Mouse (Mus musculus): ENCODE results near the gene Tesc. TPM values are rescaled to one million over a fixed set of nuclear protein-coding genes. Genes with fewer than 3 reads are reported as not detected.
A peak's percentile ranks its signal among the peaks of the same experiment; 100 is the strongest.

Gene Tesc
- total and polyA plus RNA-seq, 3 experiments = not detected

- Histone ChIP-seq H3K4me1 (ENCODE audit: insufficient read depth, low read depth, low read length) (no peaks in the 10 kb centered on the region; the same call in 1 of the 2 replicates), H3K9me3 (replicated peaks) (peaks cover 56% of the 10 kb centered on the region), H3K4me3 (ENCODE audit: low read depth, low read length) (no peak overlapping the region), H3K27me3 (ENCODE audit: insufficient read depth, low read length) (no peaks in the 10 kb centered on the region; the same call in 1 of the 2 replicates), H3K36me3 (replicated peaks) (no peaks in the 10 kb centered on the region)
- TF ChIP-seq GATA2 (IDR thresholded peaks at IDR 0.05; ENCODE audit: borderline replicate concordance, low read depth, low read length) (no peak), GATA1 (IDR thresholded peaks at IDR 0.05; ENCODE audit: borderline replicate concordance, low read length) (no peak), POLR2AphosphoS5 (IDR thresholded peaks at IDR 0.05; ENCODE audit: insufficient replicate concordance, low read depth, low read length) (no peak), TAL1 (conservative IDR thresholded peaks at IDR 0.05; ENCODE audit: low read depth, low read length) (no peak), CTCF (IDR thresholded peaks at IDR 0.05; ENCODE audit: low read depth, low read length) (no peak)
- no peak for DNase-seq (ENCODE audit: low spot score)
- no peak for ATAC-seq (ENCODE audit: extremely low read depth, insufficient number of reproducible peaks, low FRiP score, poor library complexity, severe bottlenecking)
Measured at GRCm38 (mm10) chr5:118027101-118027697, 344 bp upstream of the Tesc start.

GRCm38 (mm10) chr5:118028191-118029034 lies 870 bp downstream of the Tesc start:
- Histone ChIP-seq H3K4me1 (ENCODE audit: insufficient read depth, low read depth, low read length) (no peaks in the 10 kb centered on the region; the same call in 1 of the 2 replicates), H3K27me3 (ENCODE audit: insufficient read depth, low read length) (no peaks in the 10 kb centered on the region; the same call in 1 of the 2 replicates)
- no peak for DNase-seq (ENCODE audit: low spot score)

GRCm38 (mm10) chr5:118029035-118029408 lies 1.5 kb downstream of the Tesc start:
- Histone ChIP-seq H3K27me3 (ENCODE audit: insufficient read depth, low read length) (no peaks in the 10 kb centered on the region; the same call in 1 of the 2 replicates), H3K4me1 (ENCODE audit: insufficient read depth, low read depth, low read length) (no peaks in the 10 kb centered on the region; the same call in 1 of the 2 replicates), H3K36me3 (replicated peaks) (no peaks in the 10 kb centered on the region), H3K4me3 (ENCODE audit: low read depth, low read length) (peak overlapping the region; percentile 47; the same call in 1 of the 2 replicates), H3K9me3 (replicated peaks) (peaks cover 63% of the 10 kb centered on the region)
- ATAC-seq (ENCODE audit: extremely low read depth, insufficient number of reproducible peaks, low FRiP score, poor library complexity, severe bottlenecking) (no peak), DNase-seq (ENCODE audit: low spot score) (no peak)
- TF ChIP-seq POLR2AphosphoS5 (IDR thresholded peaks at IDR 0.05; ENCODE audit: insufficient replicate concordance, low read depth, low read length) = no peak
- TF ChIP-seq CTCF (IDR thresholded peaks at IDR 0.05; ENCODE audit: low read depth, low read length) = no peak
- no peak for TF ChIP-seq TAL1 (conservative IDR thresholded peaks at IDR 0.05; ENCODE audit: low read depth, low read length)
- no peak for TF ChIP-seq GATA1 (IDR thresholded peaks at IDR 0.05; ENCODE audit: borderline replicate concordance, low read length)
- TF ChIP-seq GATA2 (IDR thresholded peaks at IDR 0.05; ENCODE audit: borderline replicate concordance, low read depth, low read length) = no peak

More at GRCm38 (mm10) chr5:118028191-118029034, 870 bp downstream of the Tesc start:
- ATAC-seq (ENCODE audit: extremely low read depth, insufficient number of reproducible peaks, low FRiP score, poor library complexity, severe bottlenecking) = no peak
- Histone ChIP-seq H3K36me3 (replicated peaks) (no peaks in the 10 kb centered on the region), H3K9me3 (replicated peaks) (peaks cover 58% of the 10 kb centered on the region), H3K4me3 (ENCODE audit: low read depth, low read length) (peak overlapping the region; percentile 47; the same call in 1 of the 2 replicates)
- no peak for TF ChIP-seq CTCF (IDR thresholded peaks at IDR 0.05; ENCODE audit: low read depth, low read length)
- TF ChIP-seq GATA2 (IDR thresholded peaks at IDR 0.05; ENCODE audit: borderline replicate concordance, low read depth, low read length) = no peak
- no peak for TF ChIP-seq TAL1 (conservative IDR thresholded peaks at IDR 0.05; ENCODE audit: low read depth, low read length)
- TF ChIP-seq GATA1 (IDR thresholded peaks at IDR 0.05; ENCODE audit: borderline replicate concordance, low read length) = no peak
- no peak for TF ChIP-seq POLR2AphosphoS5 (IDR thresholded peaks at IDR 0.05; ENCODE audit: insufficient replicate concordance, low read depth, low read length)

GRCm38 (mm10) chr5:118029420-118029819 lies 1.9 kb downstream of the Tesc start:
- H3K4me3 ChIP-seq (ENCODE audit: low read depth, low read length) = no peak overlapping the region; the same call in 1 of the 2 replicates
- DNase-seq (ENCODE audit: low spot score) (no peak), ATAC-seq (ENCODE audit: extremely low read depth, insufficient number of reproducible peaks, low FRiP score, poor library complexity, severe bottlenecking) (no peak)
- no peaks in the 10 kb centered on the region for H3K36me3 ChIP-seq (replicated peaks)
- H3K27me3 ChIP-seq (ENCODE audit: insufficient read depth, low read length) = no peaks in the 10 kb centered on the region; the same call in 1 of the 2 replicates
- no peaks in the 10 kb centered on the region; the same call in 1 of the 2 replicates for H3K4me1 ChIP-seq (ENCODE audit: insufficient read depth, low read depth, low read length)
- TF ChIP-seq GATA2 (IDR thresholded peaks at IDR 0.05; ENCODE audit: borderline replicate concordance, low read depth, low read length) = no peak
- no peak for TF ChIP-seq GATA1 (IDR thresholded peaks at IDR 0.05; ENCODE audit: borderline replicate concordance, low read length)
- no peak for TF ChIP-seq TAL1 (conservative IDR thresholded peaks at IDR 0.05; ENCODE audit: low read depth, low read length)
- no peak for TF ChIP-seq POLR2AphosphoS5 (IDR thresholded peaks at IDR 0.05; ENCODE audit: insufficient replicate concordance, low read depth, low read length)
- TF ChIP-seq CTCF (IDR thresholded peaks at IDR 0.05; ENCODE audit: low read depth, low read length) = no peak
- H3K9me3 ChIP-seq (replicated peaks) = peaks cover 63% of the 10 kb centered on the region

DNA sequence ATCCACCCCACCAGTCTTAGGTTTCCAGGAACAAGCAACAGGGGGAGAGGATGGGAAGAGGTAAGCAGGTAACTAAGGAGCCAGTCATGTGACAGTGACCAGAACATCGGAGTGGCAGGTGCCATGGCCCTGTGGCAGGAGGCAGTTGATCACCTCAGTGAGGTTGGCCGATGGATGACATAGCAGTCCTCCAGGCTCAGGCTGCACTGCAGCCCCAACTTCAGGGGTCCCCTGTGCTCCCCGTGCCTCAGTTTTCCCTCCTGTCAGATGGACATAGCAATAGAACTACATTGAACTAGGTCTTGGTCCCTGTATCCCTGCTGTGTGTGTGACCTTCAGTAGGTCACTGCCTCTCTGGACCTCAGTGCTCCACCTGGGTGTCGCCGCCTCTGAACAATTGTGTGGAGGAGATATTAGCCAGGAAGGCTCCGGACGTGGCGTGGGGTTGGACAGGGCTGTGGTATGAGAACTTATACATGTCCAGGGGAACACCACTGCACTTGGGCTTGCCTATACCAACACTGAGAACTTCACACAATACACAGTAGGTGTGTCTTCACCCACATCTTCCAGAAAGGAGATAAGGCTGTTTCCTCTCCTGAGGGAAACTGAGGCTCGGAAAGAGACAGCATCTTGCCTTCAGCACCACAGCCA lies 2.6 kb downstream of the Tesc start:
- H3K4me3 ChIP-seq (ENCODE audit: low read depth, low read length) = no peak overlapping the region
- no peaks in the 10 kb centered on the region; the same call in 1 of the 2 replicates for H3K27me3 ChIP-seq (ENCODE audit: insufficient read depth, low read length)
- no peaks in the 10 kb centered on the region; the same call in 1 of the 2 replicates for H3K4me1 ChIP-seq (ENCODE audit: insufficient read depth, low read depth, low read length)
- DNase-seq (ENCODE audit: low spot score) = no peak
- TF ChIP-seq POLR2AphosphoS5 (IDR thresholded peaks at IDR 0.05; ENCODE audit: insufficient replicate concordance, low read depth, low read length) (no peak), CTCF (IDR thresholded peaks at IDR 0.05; ENCODE audit: low read depth, low read length) (no peak), TAL1 (conservative IDR thresholded peaks at IDR 0.05; ENCODE audit: low read depth, low read length) (no peak), GATA1 (IDR thresholded peaks at IDR 0.05; ENCODE audit: borderline replicate concordance, low read length) (no peak), GATA2 (IDR thresholded peaks at IDR 0.05; ENCODE audit: borderline replicate concordance, low read depth, low read length) (no peak)
- no peaks in the 10 kb centered on the region for H3K36me3 ChIP-seq (replicated peaks)
- peaks cover 63% of the 10 kb centered on the region for H3K9me3 ChIP-seq (replicated peaks)
- ATAC-seq (ENCODE audit: extremely low read depth, insufficient number of reproducible peaks, low FRiP score, poor library complexity, severe bottlenecking) = no peak
